Mouse (Mus musculus) stomach, postnatal 0 days (tissue): ENCODE data around the gene Minos1.

Experiments used
- CTCF ChIP-seq: IDR thresholded peaks from 2 replicates; pipeline ENCODE4 v1.5.1; 2016; ENCODE audit warnings: antibody characterized with exemption, low read depth, mild to moderate bottlenecking, moderate library complexity
- EP300 ChIP-seq: optimal IDR thresholded peaks from 2 replicates; pipeline ENCODE3; 2016; ENCODE audit warnings: antibody characterized with exemption

GRCm38 (mm10) chr4:139112482-139112881 lies 18.4 kb downstream of the Minos1 start:
- TF ChIP-seq CTCF (no peak), EP300 (no peak)
